Mouse (Mus musculus): ENCODE measurements at regions not wholly inside any gene's neighbourhood (a gene's known extent, or its start where the extent isn't known, plus 50 kb on each side); places are given as distances from the start of the nearest gene placed in this dataset.

DNA sequence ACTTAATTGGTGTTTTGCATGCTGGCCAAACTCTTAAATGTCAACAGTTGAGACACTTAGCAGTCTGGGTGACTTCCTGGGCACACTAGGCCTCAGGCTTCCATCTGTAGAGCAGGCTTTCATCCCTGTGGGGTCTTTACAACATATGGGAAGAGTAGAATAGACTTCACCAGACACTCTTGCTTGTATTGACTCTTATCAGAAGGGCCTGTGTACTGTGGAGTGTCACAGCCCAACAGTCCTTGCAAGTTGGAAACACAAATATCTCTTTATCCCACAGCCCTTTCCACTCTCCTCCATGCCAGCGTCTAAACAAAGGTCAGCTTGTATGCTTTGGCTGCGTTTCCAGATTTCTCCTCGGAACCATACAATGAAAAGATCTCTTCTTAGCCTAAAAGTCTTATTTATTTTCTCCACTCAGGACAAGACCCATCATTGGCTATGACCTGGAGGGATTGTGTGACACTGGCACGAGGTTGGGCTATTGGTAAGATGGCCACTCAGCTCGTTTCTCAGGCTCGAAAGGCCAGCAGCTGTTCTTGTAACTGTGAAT, 50.6 kb upstream of the Itga6 start:
- DNase-seq: no peak

Measured in thymus, postnatal 14 days (tissue).